Mouse (Mus musculus): ENCODE measurements around the gene Tfdp2. TPM values are rescaled to one million over a fixed set of nuclear protein-coding genes. Genes with fewer than 3 reads are reported as not detected.

The Tfdp2 gene
- polyA plus RNA-seq, 1 experiment from 2014 or later, result 53.9 TPM

DNA sequence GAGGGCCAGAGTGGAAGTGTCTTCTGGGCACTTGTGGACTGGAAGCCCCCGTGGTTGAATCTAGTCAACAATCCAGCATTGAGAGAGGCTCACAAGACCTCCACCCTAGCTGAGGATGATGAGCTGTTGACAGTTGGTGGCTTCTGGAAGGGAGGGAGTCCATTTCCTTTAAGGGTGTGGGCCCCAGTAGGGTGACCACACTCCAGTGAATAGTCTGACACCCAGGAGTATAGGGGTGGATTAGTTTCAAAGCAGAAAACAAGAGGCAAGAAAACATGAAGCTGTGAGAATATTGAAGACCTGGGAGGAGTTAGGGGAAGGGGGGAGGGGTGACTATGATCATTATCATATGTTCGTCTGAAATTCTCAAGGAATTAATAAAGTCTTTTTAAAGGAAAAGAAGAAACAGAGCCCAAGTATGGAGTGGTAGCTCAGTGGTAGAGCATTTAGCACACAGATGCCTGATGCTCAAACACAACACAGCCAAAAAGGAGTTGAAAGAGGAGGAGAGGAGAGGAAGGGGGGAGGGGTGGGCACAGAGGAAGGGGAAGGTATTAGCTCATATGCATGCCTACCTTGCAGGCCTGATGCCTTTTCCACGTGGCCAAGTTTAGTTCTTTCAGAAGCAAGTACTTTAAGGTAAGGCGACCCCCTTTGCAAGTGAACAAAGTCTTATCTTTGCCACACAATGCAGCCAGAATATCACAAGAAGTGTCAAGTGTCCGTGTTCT lies 173.7 kb downstream of the Tfdp2 start:
- no peaks in the 10 kb centered on the region for H3K36me3 ChIP-seq (ENCODE audit: insufficient read depth, low read length)
- H3K4me2 ChIP-seq (replicated peaks; ENCODE audit: low read depth, low read length), result no peak overlapping the region
- H3K4me3 ChIP-seq (ENCODE audit: low read depth, low read length), result no peak overlapping the region
- ATAC-seq (no peak; the same call in 1 of the 2 replicates), DNase-seq (ENCODE audit: low spot score) (no peak)
- no peaks in the 10 kb centered on the region; the same call in 1 of the 2 replicates for H3K4me1 ChIP-seq (ENCODE audit: insufficient read depth, low read depth, low read length)
- no peak overlapping the region for H3K27ac ChIP-seq (ENCODE audit: low read length)
- WGBS, result 48% methylated on average over 5 of the region's 5 CpGs
- TF ChIP-seq CTCF (IDR thresholded peaks at IDR 0.05) (no peak), EP300 (IDR thresholded peaks at IDR 0.05) (no peak)
- H3K27me3 ChIP-seq (replicated peaks; ENCODE audit: insufficient read depth, low read length), result no peaks in the 10 kb centered on the region
- H3K9ac ChIP-seq (replicated peaks; ENCODE audit: low read depth), result no peak overlapping the region
- no peaks in the 10 kb centered on the region for H3K9me3 ChIP-seq (ENCODE audit: low read length)

DNA sequence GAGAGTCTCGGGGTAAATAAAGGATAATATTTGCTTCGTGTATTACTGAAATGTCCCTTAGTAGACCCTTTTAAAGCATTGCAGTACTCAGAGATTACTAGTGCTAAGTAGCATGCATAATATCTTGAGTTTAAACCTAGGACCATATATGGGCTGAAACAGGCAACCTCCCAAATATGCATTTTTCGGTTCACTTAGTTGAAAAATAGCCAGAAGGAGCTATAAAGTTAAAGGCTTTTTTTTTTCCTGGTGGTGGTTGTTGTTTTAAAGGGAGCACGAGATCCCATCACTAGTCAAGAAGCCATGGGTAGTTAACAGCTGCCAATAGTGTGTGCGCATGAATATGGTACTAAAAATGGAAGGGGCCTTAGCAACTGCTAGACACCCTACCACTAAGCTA lies 175.0 kb downstream of the Tfdp2 start:
- no peaks in the 10 kb centered on the region for H3K36me3 ChIP-seq (ENCODE audit: insufficient read depth, low read length)
- TF ChIP-seq CTCF (IDR thresholded peaks at IDR 0.05), result no peak
- no peak for TF ChIP-seq EP300 (IDR thresholded peaks at IDR 0.05)
- ATAC-seq, result no peak
- H3K9me3 ChIP-seq (ENCODE audit: low read length), result no peaks in the 10 kb centered on the region
- no peak overlapping the region for H3K9ac ChIP-seq (replicated peaks; ENCODE audit: low read depth)
- no peak overlapping the region for H3K4me2 ChIP-seq (replicated peaks; ENCODE audit: low read depth, low read length)
- no peak overlapping the region for H3K4me3 ChIP-seq (ENCODE audit: low read depth, low read length)
- DNase-seq (ENCODE audit: low spot score), result peak; percentile 35
- no peaks in the 10 kb centered on the region for H3K27me3 ChIP-seq (replicated peaks; ENCODE audit: insufficient read depth, low read length)
- no peaks in the 10 kb centered on the region; the same call in 1 of the 2 replicates for H3K4me1 ChIP-seq (ENCODE audit: insufficient read depth, low read depth, low read length)
- WGBS, result 57% methylated on average over 5 of the region's 5 CpGs
- H3K27ac ChIP-seq (ENCODE audit: low read length), result no peak overlapping the region

Other genes starting within 250 kb of the Tfdp2 start
- gene Xrn1, start 241.5 kb upstream of the Tfdp2 start, polyA plus RNA-seq (2015; fragmentation: Nextera tagmentation; extraction: Ambion mirVana), result 9.9 and 13.3 TPM in 2 replicates
- 2.5 and 2.7 TPM in 2 replicates for gene Gk5, start 76.9 kb upstream of the Tfdp2 start, polyA plus RNA-seq (2015; fragmentation: Nextera tagmentation; extraction: Ambion mirVana)
- gene Atp1b3, start 168.2 kb downstream of the Tfdp2 start, polyA plus RNA-seq (2015; fragmentation: Nextera tagmentation; extraction: Ambion mirVana), result 206 and 220 TPM in 2 replicates